Comparison of ENCODE assay signal across 11 mouse cellular contexts in genomic region chr3:84478195-84478594, GRCm38 (mm10). TPM values are rescaled to one million over a fixed set of nuclear protein-coding genes. Genes with fewer than 3 reads are reported as not detected.
A peak's percentile ranks its signal among the peaks of the same experiment; 100 is the strongest.
DNase-seq lines count a peak whose midpoint lies in the region; ATAC-seq and TF ChIP-seq lines count a peak whose summit lies in the region.
"Had no signal": no experiment of that assay in that cellular context is flagged by ENCODE, and none has a peak within 500 bp of the region (broad histone marks: within the 10 kb centered on the region; RNA-seq: fewer than 3 reads in every experiment).

No protein-coding gene starts in this region.

- H3K9ac ChIP-seq in MEL (ENCODE audit: control insufficient read depth, low read depth, low read length, poor library complexity, severe bottlenecking) = no peak overlapping the region
- H3K9ac ChIP-seq in hindbrain, embryonic 15.5 days = no peak overlapping the region
- H3K9ac ChIP-seq in midbrain, embryonic 13.5 days (replicated peaks) = no peak overlapping the region

- H3K27me3 ChIP-seq in MEL (ENCODE audit: control insufficient read depth in 1 of 2, insufficient read depth in 2 of 2, low read length in 2 of 2) = peaks cover 0 to 1% of the 10 kb centered on the region in 2 experiments; a peak in 1 of 4 replicates
- H3K27me3 ChIP-seq in hindbrain, embryonic 15.5 days = 0 out of 2 replicates have a peak, but pooled peaks cover 18% of the 10 kb centered on the region
- peaks cover 66% of the 10 kb centered on the region for H3K27me3 ChIP-seq in midbrain, embryonic 13.5 days
- H3K27me3 ChIP-seq: Patski had no signal

- H3K4me2 ChIP-seq in hindbrain, embryonic 15.5 days = peak overlapping the region; percentile 98
- peak overlapping the region; percentile 99 for H3K4me2 ChIP-seq in midbrain, embryonic 13.5 days (replicated peaks)

- peaks cover 0 to 19% of the 10 kb centered on the region in 2 experiments; a peak in 2 of 4 replicates for H3K36me3 ChIP-seq in MEL (ENCODE audit: control insufficient read depth in 1 of 2, insufficient read depth in 2 of 2, low read length in 2 of 2)
- no peaks in the 10 kb centered on the region for H3K36me3 ChIP-seq in hindbrain, embryonic 15.5 days
- no peaks in the 10 kb centered on the region for H3K36me3 ChIP-seq in midbrain, embryonic 13.5 days

- intact Hi-C loops in heart, postnatal 14 days (cut with DNase I) = no loop called here

- WGBS in hindbrain, embryonic 15.5 days = 8% methylated on average over 7 of the region's 7 CpGs
- 6% methylated on average over 7 of the region's 7 CpGs for WGBS in midbrain, embryonic 13.5 days

- peak overlapping the region in 1 of 2 experiments; percentile 9; a peak in 1 of 4 replicates for H3K4me3 ChIP-seq in MEL (ENCODE audit: control insufficient read depth in 1 of 2, insufficient read depth in 1 of 2, low read depth in 2 of 2, low read length in 2 of 2)
- H3K4me3 ChIP-seq in hindbrain, embryonic 15.5 days = peak overlapping the region; percentile 80
- peak overlapping the region; percentile 72; the same call in 1 of the 2 replicates for H3K4me3 ChIP-seq in midbrain, embryonic 13.5 days (replicated peaks)
- H3K4me3 ChIP-seq: megakaryocyte, embryonic 14.5 days had no signal

- no peak for TF ChIP-seq RAD21 in MEL (IDR thresholded peaks at IDR 0.05; ENCODE audit: low read depth, low read length)

- peak; percentile 50 for DNase-seq in embryo, embryonic 10.5 days (ENCODE audit: low spot score)
- no peak for DNase-seq in embryo, embryonic 9.5 days (ENCODE audit: extremely low spot score)
- DNase-seq in MEL (ENCODE audit: low read depth, low spot score) = peak; percentile 38
- DNase-seq in urinary bladder, postnatal 4 days (ENCODE audit: low spot score in 2 of 2) = no peak
- DNase-seq in cerebellum, adult 9-11 months = no peak
- no peak for DNase-seq in heart, postnatal 14 days
- DNase-seq: kidney, adult 18-20 months had no signal

- TF ChIP-seq CTCF in MEL (IDR thresholded peaks at IDR 0.05 in 2 of 3, conservative IDR thresholded peaks at IDR 0.05 in 1 of 3; ENCODE audit: control insufficient read depth in 1 of 3, insufficient read depth in 1 of 3, low read depth in 2 of 3, low read length in 3 of 3, poor library complexity in 1 of 3, severe bottlenecking in 1 of 3) = no peak

- peaks cover 2 to 21% of the 10 kb centered on the region in 2 experiments; a peak in 3 of 4 replicates for H3K4me1 ChIP-seq in MEL (ENCODE audit: control insufficient read depth in 1 of 2, insufficient read depth in 2 of 2, low read length in 2 of 2)
- peaks cover 39% of the 10 kb centered on the region for H3K4me1 ChIP-seq in hindbrain, embryonic 15.5 days (replicated peaks)
- H3K4me1 ChIP-seq in midbrain, embryonic 13.5 days (replicated peaks) = peaks cover 32% of the 10 kb centered on the region

- 0 out of 2 replicates have a peak overlapping the region, but pooled peaks have one; percentile 30 for H3K27ac ChIP-seq in MEL (ENCODE audit: control insufficient read depth, low read depth, low read length)
- no peak overlapping the region for H3K27ac ChIP-seq in hindbrain, embryonic 15.5 days (replicated peaks)
- H3K27ac ChIP-seq in midbrain, embryonic 13.5 days = no peak overlapping the region

- no peak for ATAC-seq in hindbrain, embryonic 15.5 days (ENCODE audit: low FRiP score, low read depth)
- ATAC-seq in midbrain, embryonic 13.5 days = no peak
- ATAC-seq: Patski had no signal

- no peaks in the 10 kb centered on the region for H3K79me2 ChIP-seq in MEL (ENCODE audit: control insufficient read depth, insufficient read depth, low read length, poor library complexity)

- TF ChIP-seq POLR2A in MEL (IDR thresholded peaks at IDR 0.05; ENCODE audit: control insufficient read depth in 1 of 2, insufficient read depth in 1 of 2, low read depth in 1 of 2, low read length in 2 of 2, poor library complexity in 1 of 2) = no peak

- peak in 1 of 2 experiments; percentile 25; a peak in 1 of 4 replicates for TF ChIP-seq EP300 in MEL (IDR thresholded peaks at IDR 0.05; ENCODE audit: low read depth in 1 of 2, low read length in 2 of 2)

- H3K9me3 ChIP-seq in MEL (replicated peaks; ENCODE audit: insufficient read depth, low read length) = no peaks in the 10 kb centered on the region
- no peaks in the 10 kb centered on the region for H3K9me3 ChIP-seq in hindbrain, embryonic 15.5 days
- H3K9me3 ChIP-seq in midbrain, embryonic 13.5 days = no peaks in the 10 kb centered on the region

TF ChIP-seq in MEL, 35 proteins besides CTCF, POLR2A, EP300 and RAD21:
- no peak for TF ChIP-seq ZNF384 (IDR thresholded peaks at IDR 0.05; ENCODE audit: low read depth, low read length)
- TF ChIP-seq POLR2AphosphoS2 (IDR thresholded peaks at IDR 0.05; ENCODE audit: low read length) = no peak
- TF ChIP-seq NELFE (IDR thresholded peaks at IDR 0.05; ENCODE audit: low read depth, low read length) = no peak
- TF ChIP-seq ZMIZ1 (IDR thresholded peaks at IDR 0.05; ENCODE audit: low read depth, low read length) = no peak
- TF ChIP-seq NRF1 (IDR thresholded peaks at IDR 0.05; ENCODE audit: insufficient read depth, low read depth, low read length, poor library complexity, severe bottlenecking) = no peak
- TF ChIP-seq TCF12 (IDR thresholded peaks at IDR 0.05; ENCODE audit: low read depth, low read length) = no peak
- no peak for TF ChIP-seq SMC3 (IDR thresholded peaks at IDR 0.05; ENCODE audit: low read depth, low read length)
- TF ChIP-seq GABPA (IDR thresholded peaks at IDR 0.05; ENCODE audit: low read depth, low read length) = no peak
- no peak for TF ChIP-seq MYC (IDR thresholded peaks at IDR 0.05; ENCODE audit: low read depth, low read length)
- no peak for TF ChIP-seq HCFC1 (IDR thresholded peaks at IDR 0.05; ENCODE audit: low read depth, low read length)
- no peak for TF ChIP-seq BHLHE40 (IDR thresholded peaks at IDR 0.05; ENCODE audit: borderline replicate concordance, low read depth, low read length)
- no peak for TF ChIP-seq USF2 (IDR thresholded peaks at IDR 0.05; ENCODE audit: borderline replicate concordance in 1 of 2, insufficient read depth in 1 of 2, low read depth in 1 of 2, low read length in 2 of 2)
- TF ChIP-seq POLR2AphosphoS5 (IDR thresholded peaks at IDR 0.05; ENCODE audit: borderline replicate concordance, low read depth, low read length) = no peak
- no peak for TF ChIP-seq MXI1 (IDR thresholded peaks at IDR 0.05; ENCODE audit: low read depth, low read length)
- TF ChIP-seq MAFK (IDR thresholded peaks at IDR 0.05; ENCODE audit: borderline replicate concordance, low read depth, low read length) = no peak

RNA-seq across cellular contexts. Expression of gene Fhdc1, which starts 2.0 kb away (rescaled TPM):
- 0.42 and 0.54 TPM in 2 replicates for total RNA-seq in MEL (2012; rRNA removed)
- polyA plus RNA-seq in MEL (2012; ENCODE audit: insufficient read depth in 1 of 2, insufficient read length in 2 of 2, low read depth in 1 of 2, low replicate concordance in 2 of 2, missing spikeins in 1 of 2) = 1 to 10 TPM in 1 of 2 experiments, not detected in 1; 2.0 TPM
- polyA plus RNA-seq in hindbrain, embryonic 15.5 days (2015; fragmentation: Nextera tagmentation; extraction: Ambion mirVana) = 5.4 and 7.1 TPM in 2 replicates
- 3.0 and 3.5 TPM in 2 replicates for polyA plus RNA-seq in midbrain, embryonic 13.5 days (2015; fragmentation: Nextera tagmentation; extraction: Ambion mirVana)
- total RNA-seq in heart, postnatal 14 days (2021) = 1 to 10 TPM in 1 of 2 experiments, under 1 TPM in 1; 0.66 to 1.7 TPM

Comparison
In these comparisons a context has a peak if more than half of its experiments do, and no peak if none do; other contexts are left out.
1. DNase-seq: peak in embryo, embryonic 10.5 days (single experiment) and MEL (single experiment); none in embryo, embryonic 9.5 days (single experiment), urinary bladder, postnatal 4 days (0 of 2), cerebellum, adult 9-11 months (single experiment) and heart, postnatal 14 days (0 of 2).